Mouse (Mus musculus): ENCODE measurements around the gene B3gnt6. TPM values are rescaled to one million over a fixed set of nuclear protein-coding genes. Genes with fewer than 3 reads are reported as not detected.

B3gnt6 gene
- polyA plus RNA-seq, 1 experiment from 2014 or later = 0.23 TPM

- H3K4me1 ChIP-seq (replicated peaks; ENCODE audit: control insufficient read depth, insufficient read depth) = peaks cover 12% of the 10 kb centered on the region
- peak overlapping the region; percentile 82 for H3K27ac ChIP-seq (replicated peaks)
These were observed 41.5 kb downstream of the B3gnt6 start for GRCm38 (mm10) chr7:98157636-98158332.

GRCm38 (mm10) chr7:98156280-98156665 is 43.0 kb downstream of the B3gnt6 start:
- Histone ChIP-seq H3K4me1 (replicated peaks; ENCODE audit: control insufficient read depth, insufficient read depth) (peaks cover 12% of the 10 kb centered on the region), H3K36me3 (ENCODE audit: control insufficient read depth, insufficient read depth, low read length) (no peaks in the 10 kb centered on the region), H3K4me3 (ENCODE audit: low read depth, low read length) (no peak overlapping the region), H3K4me2 (replicated peaks; ENCODE audit: low read depth) (no peak overlapping the region), H3K9ac (ENCODE audit: low read length) (no peak overlapping the region), H3K27me3 (ENCODE audit: control insufficient read depth, insufficient read depth, low read length) (no peaks in the 10 kb centered on the region), H3K27ac (replicated peaks) (no peak overlapping the region), H3K9me3 (ENCODE audit: control insufficient read depth, low read length) (no peaks in the 10 kb centered on the region)
- DNase-seq (ENCODE audit: low spot score) = no peak
- no peak for ATAC-seq (ENCODE audit: low FRiP score, low TSS enrichment)
- TF ChIP-seq CTCF (IDR thresholded peaks at IDR 0.05; ENCODE audit: low read depth) (no peak), EP300 (optimal IDR thresholded peaks at IDR 0.05) (no peak)
- WGBS = 67% methylated on average over 3 of the region's 3 CpGs

More at GRCm38 (mm10) chr7:98157636-98158332, 41.5 kb downstream of the B3gnt6 start:
- no peak overlapping the region; the same call in 1 of the 2 replicates for H3K4me2 ChIP-seq (replicated peaks; ENCODE audit: low read depth)
- 48% methylated on average over 5 of the region's 5 CpGs for WGBS
- no peaks in the 10 kb centered on the region for H3K27me3 ChIP-seq (ENCODE audit: control insufficient read depth, insufficient read depth, low read length)
- TF ChIP-seq EP300 (optimal IDR thresholded peaks at IDR 0.05) (no peak), CTCF (IDR thresholded peaks at IDR 0.05; ENCODE audit: low read depth) (no peak)
- ATAC-seq (ENCODE audit: low FRiP score, low TSS enrichment) = no peak
- no peaks in the 10 kb centered on the region for H3K36me3 ChIP-seq (ENCODE audit: control insufficient read depth, insufficient read depth, low read length)
- peak; percentile 32 for DNase-seq (ENCODE audit: low spot score)
- no peak overlapping the region for H3K9ac ChIP-seq (ENCODE audit: low read length)
- H3K4me3 ChIP-seq (ENCODE audit: low read depth, low read length) = no peak overlapping the region
- no peaks in the 10 kb centered on the region for H3K9me3 ChIP-seq (ENCODE audit: control insufficient read depth, low read length)

GRCm38 (mm10) chr7:98155546-98156279 is 43.6 kb downstream of the B3gnt6 start:
- H3K4me2 ChIP-seq (replicated peaks; ENCODE audit: low read depth) = no peak overlapping the region
- no peaks in the 10 kb centered on the region for H3K36me3 ChIP-seq (ENCODE audit: control insufficient read depth, insufficient read depth, low read length)
- 32% methylated on average over 7 of the region's 8 CpGs for WGBS
- ATAC-seq (ENCODE audit: low FRiP score, low TSS enrichment) (no peak), DNase-seq (ENCODE audit: low spot score) (peak; percentile 78)
- H3K27me3 ChIP-seq (ENCODE audit: control insufficient read depth, insufficient read depth, low read length) = no peaks in the 10 kb centered on the region
- no peaks in the 10 kb centered on the region for H3K9me3 ChIP-seq (ENCODE audit: control insufficient read depth, low read length)
- no peak overlapping the region for H3K9ac ChIP-seq (ENCODE audit: low read length)
- H3K4me3 ChIP-seq (ENCODE audit: low read depth, low read length) = no peak overlapping the region
- no peak overlapping the region for H3K27ac ChIP-seq (replicated peaks)
- no peak for TF ChIP-seq EP300 (optimal IDR thresholded peaks at IDR 0.05)
- peak; percentile 96 for TF ChIP-seq CTCF (IDR thresholded peaks at IDR 0.05; ENCODE audit: low read depth)
- peaks cover 12% of the 10 kb centered on the region for H3K4me1 ChIP-seq (replicated peaks; ENCODE audit: control insufficient read depth, insufficient read depth)

GRCm38 (mm10) chr7:98153892-98154291 is 45.4 kb downstream of the B3gnt6 start:
- H3K9ac ChIP-seq (ENCODE audit: low read length) = no peak overlapping the region
- no peaks in the 10 kb centered on the region for H3K9me3 ChIP-seq (ENCODE audit: control insufficient read depth, low read length)
- TF ChIP-seq EP300 (optimal IDR thresholded peaks at IDR 0.05) (no peak), CTCF (IDR thresholded peaks at IDR 0.05; ENCODE audit: low read depth) (no peak)
- no peak overlapping the region for H3K4me2 ChIP-seq (replicated peaks; ENCODE audit: low read depth)
- H3K27ac ChIP-seq (replicated peaks) = no peak overlapping the region
- ATAC-seq (ENCODE audit: low FRiP score, low TSS enrichment) = no peak
- no peaks in the 10 kb centered on the region for H3K27me3 ChIP-seq (ENCODE audit: control insufficient read depth, insufficient read depth, low read length)
- no peak overlapping the region for H3K4me3 ChIP-seq (ENCODE audit: low read depth, low read length)
- H3K4me1 ChIP-seq (replicated peaks; ENCODE audit: control insufficient read depth, insufficient read depth) = peaks cover 3% of the 10 kb centered on the region; the same call in 1 of the 2 replicates
- DNase-seq (ENCODE audit: low spot score) = no peak
- no peaks in the 10 kb centered on the region for H3K36me3 ChIP-seq (ENCODE audit: control insufficient read depth, insufficient read depth, low read length)
- 85% methylated on average over 5 of the region's 5 CpGs for WGBS

- WGBS = 53% methylated on average over 3 of the region's 3 CpGs
- Histone ChIP-seq H3K9me3 (ENCODE audit: control insufficient read depth, low read length) (no peaks in the 10 kb centered on the region), H3K4me1 (replicated peaks; ENCODE audit: control insufficient read depth, insufficient read depth) (no peaks in the 10 kb centered on the region), H3K4me3 (ENCODE audit: low read depth, low read length) (no peak overlapping the region), H3K9ac (ENCODE audit: low read length) (no peak overlapping the region), H3K27ac (replicated peaks) (no peak overlapping the region), H3K4me2 (replicated peaks; ENCODE audit: low read depth) (no peak overlapping the region), H3K36me3 (ENCODE audit: control insufficient read depth, insufficient read depth, low read length) (no peaks in the 10 kb centered on the region), H3K27me3 (ENCODE audit: control insufficient read depth, insufficient read depth, low read length) (no peaks in the 10 kb centered on the region)
- TF ChIP-seq EP300 (optimal IDR thresholded peaks at IDR 0.05) (no peak), CTCF (IDR thresholded peaks at IDR 0.05; ENCODE audit: low read depth) (peak; percentile 55)
- ATAC-seq (ENCODE audit: low FRiP score, low TSS enrichment) (no peak), DNase-seq (ENCODE audit: low spot score) (no peak)
These were observed 45.9 kb downstream of the B3gnt6 start for GRCm38 (mm10) chr7:98153345-98153744.

- H3K27me3 ChIP-seq (ENCODE audit: control insufficient read depth, insufficient read depth, low read length) = no peaks in the 10 kb centered on the region
- no peak for ATAC-seq (ENCODE audit: low FRiP score, low TSS enrichment)
- 51% methylated on average over 8 of the region's 8 CpGs for WGBS
- no peak for TF ChIP-seq EP300 (optimal IDR thresholded peaks at IDR 0.05)
- TF ChIP-seq CTCF (IDR thresholded peaks at IDR 0.05; ENCODE audit: low read depth) = no peak
- H3K4me3 ChIP-seq (ENCODE audit: low read depth, low read length) = no peak overlapping the region
- no peaks in the 10 kb centered on the region for H3K9me3 ChIP-seq (ENCODE audit: control insufficient read depth, low read length)
- H3K9ac ChIP-seq (ENCODE audit: low read length) = no peak overlapping the region
- no peak overlapping the region for H3K27ac ChIP-seq (replicated peaks)
- DNase-seq (ENCODE audit: low spot score) = no peak
- H3K4me2 ChIP-seq (replicated peaks; ENCODE audit: low read depth) = no peak overlapping the region
- H3K4me1 ChIP-seq (replicated peaks; ENCODE audit: control insufficient read depth, insufficient read depth) = no peaks in the 10 kb centered on the region
- no peaks in the 10 kb centered on the region for H3K36me3 ChIP-seq (ENCODE audit: control insufficient read depth, insufficient read depth, low read length)
These were observed 46.9 kb downstream of the B3gnt6 start for GRCm38 (mm10) chr7:98152400-98152799.

All from stomach, postnatal 0 days (tissue).